ENCODE assay signal across 13 mouse cellular contexts in genomic region chr6:100226204-100226603, GRCm38 (mm10).
"Had no signal": no experiment of that assay in that cellular context is flagged by ENCODE, and none has a peak within 500 bp of the region (broad histone marks: within the 10 kb centered on the region; RNA-seq: fewer than 3 reads in every experiment).

No protein-coding gene starts in this region.

- H3K27ac ChIP-seq: layer of hippocampus, adult 2 months; limb, embryonic 12.5 days; liver, embryonic 14.5 days; midbrain, embryonic 12.5 days; neural tube, embryonic 13.5 days had no signal

- H3K4me3 ChIP-seq: layer of hippocampus, adult 2 months; limb, embryonic 12.5 days; midbrain, embryonic 12.5 days; neural tube, embryonic 13.5 days had no signal

- H3K36me3 ChIP-seq: midbrain, embryonic 12.5 days; neural tube, embryonic 13.5 days had no signal

- ATAC-seq: midbrain, embryonic 16.5 days had no signal

- H3K4me1 ChIP-seq: midbrain, embryonic 12.5 days had no signal

- DNase-seq: kidney, postnatal 10 days; kidney, postnatal 4 days; liver; lung, adult 18-20 months; spleen, adult 18-20 months; thymus, adult 18-20 months; thymus, postnatal 14 days had no signal

- H3K9ac ChIP-seq: limb, embryonic 12.5 days; liver, embryonic 14.5 days; midbrain, embryonic 12.5 days; neural tube, embryonic 13.5 days had no signal

- H3K9me3 ChIP-seq: limb, embryonic 12.5 days; midbrain, embryonic 12.5 days; neural tube, embryonic 13.5 days had no signal

- H3K27me3 ChIP-seq: limb, embryonic 12.5 days; neural tube, embryonic 13.5 days had no signal

- H3K4me2 ChIP-seq: limb, embryonic 12.5 days; midbrain, embryonic 12.5 days; neural tube, embryonic 13.5 days had no signal
